Mouse (Mus musculus): ENCODE results near the gene Gm9944.

DNA sequence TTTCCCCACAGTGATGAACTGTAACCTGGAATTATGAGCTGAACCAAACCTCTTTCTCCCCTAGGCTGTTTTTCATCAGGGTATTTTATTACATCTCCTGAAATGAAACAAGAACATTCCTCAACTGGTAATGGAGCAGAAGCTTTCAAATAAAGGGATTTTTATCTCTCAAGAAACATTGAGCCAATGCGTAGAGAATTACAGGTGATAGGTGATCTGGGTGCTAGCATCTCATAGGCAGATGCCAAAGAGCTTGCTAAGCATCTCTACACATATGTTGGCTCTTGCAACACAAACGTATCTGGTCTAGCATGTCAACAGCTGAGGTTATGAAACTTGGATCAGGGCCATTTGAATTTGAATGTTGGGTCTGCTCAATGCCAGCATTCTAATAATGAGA lies 12.1 kb upstream of the Gm9944 start:
- TF ChIP-seq CTCF (conservative IDR thresholded peaks at IDR 0.05; ENCODE audit: low read length) (no peak), POU5F1 (IDR thresholded peaks at IDR 0.05; ENCODE audit: borderline replicate concordance, low read length) (no peak)

Data from E14TG2a.4 (cell line).